In the genomic region with DNA sequence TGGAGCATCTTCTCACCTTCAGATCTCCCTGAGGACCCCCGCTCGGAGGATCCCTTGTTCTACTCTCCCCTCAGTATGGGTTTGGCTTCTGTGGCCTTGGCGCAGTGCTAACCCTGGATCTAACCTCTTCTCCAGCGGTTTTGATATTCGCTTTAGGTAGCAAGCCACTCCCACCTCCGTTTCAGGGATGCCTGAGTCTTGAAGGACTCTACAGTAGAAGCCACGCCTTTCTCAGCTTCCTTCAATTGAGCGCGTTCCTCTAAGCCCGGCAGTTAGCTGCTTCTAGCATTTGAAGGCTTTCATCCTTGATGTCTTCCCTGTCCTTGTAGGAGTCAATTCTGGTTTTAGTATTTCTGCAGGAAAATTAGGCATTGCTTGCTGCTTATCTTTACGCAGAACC, we compare ENCODE assay signal across 14 mouse cellular contexts. TPM values are rescaled to one million over a fixed set of nuclear protein-coding genes. Genes with fewer than 3 reads are reported as not detected.
DNase-seq lines count a peak whose midpoint lies in the region; ATAC-seq and TF ChIP-seq lines count a peak whose summit lies in the region.
"Had no signal": no experiment of that assay in that cellular context is flagged by ENCODE, and none has a peak within 500 bp of the region (broad histone marks: within the 10 kb centered on the region; RNA-seq: fewer than 3 reads in every experiment).

No protein-coding gene starts in this region.

- peaks cover 7% of the 10 kb centered on the region for H3K4me1 ChIP-seq in liver, postnatal 0 days (ENCODE audit: insufficient read depth)
- H3K4me1 ChIP-seq: midbrain, embryonic 15.5 days had no signal

- H3K36me3 ChIP-seq in liver, postnatal 0 days (replicated peaks; ENCODE audit: insufficient read depth, low read length) = no peaks in the 10 kb centered on the region
- H3K36me3 ChIP-seq: liver, embryonic 13.5 days; midbrain, embryonic 15.5 days had no signal

- 31% methylated on average over 11 of the region's 11 CpGs for WGBS in liver, postnatal 0 days (ENCODE audit: insufficient replicate concordance)

- no peak for TF ChIP-seq CTCF in liver, postnatal 0 days (IDR thresholded peaks at IDR 0.05; ENCODE audit: low read depth)

- no peak overlapping the region for H3K4me2 ChIP-seq in liver, postnatal 0 days (ENCODE audit: low read depth, low read length)
- H3K4me2 ChIP-seq: hindbrain, embryonic 14.5 days; liver, embryonic 13.5 days; midbrain, embryonic 15.5 days had no signal

- no peak for TF ChIP-seq EP300 in liver, postnatal 0 days (IDR thresholded peaks at IDR 0.05; ENCODE audit: low read depth)

- no peak overlapping the region for H3K4me3 ChIP-seq in liver, postnatal 0 days (ENCODE audit: low read depth, low read length)
- H3K4me3 ChIP-seq: heart, adult 2 months; liver, embryonic 13.5 days; midbrain, embryonic 15.5 days had no signal

- no peaks in the 10 kb centered on the region for H3K9me3 ChIP-seq in liver, postnatal 0 days (ENCODE audit: low read length)
- H3K9me3 ChIP-seq: liver, embryonic 13.5 days; midbrain, embryonic 15.5 days had no signal

- no peaks in the 10 kb centered on the region for H3K27me3 ChIP-seq in liver, postnatal 0 days (ENCODE audit: insufficient read depth, low read length)
- H3K27me3 ChIP-seq: midbrain, embryonic 15.5 days had no signal

- H3K27ac ChIP-seq in liver, postnatal 0 days (ENCODE audit: low read depth) = no peak overlapping the region
- H3K27ac ChIP-seq: heart, adult 2 months; hindbrain, embryonic 14.5 days; liver, embryonic 13.5 days; midbrain, embryonic 15.5 days had no signal

- intact Hi-C loops in left cerebral cortex, postnatal 36 days (cut with DNase I) = no loop called here

- no peak overlapping the region for H3K9ac ChIP-seq in liver, postnatal 0 days (replicated peaks)
- H3K9ac ChIP-seq: hindbrain, embryonic 14.5 days; liver, embryonic 13.5 days; midbrain, embryonic 15.5 days had no signal

- peak; percentile 48 for DNase-seq in heart, adult 11 months
- no peak for DNase-seq in heart, adult 18-20 months
- DNase-seq in B cell, adult 2 months = peak; percentile 3 to 12
- DNase-seq in embryo, embryonic 9.5 days (ENCODE audit: extremely low spot score) = peak; percentile 17
- peak; percentile 56 for DNase-seq in lung, postnatal 36 days
- DNase-seq in layer of hippocampus, adult 9-11 months = no peak
- no peak for DNase-seq in left cerebral cortex, postnatal 36 days (ENCODE audit: low spot score in 2 of 2)
- DNase-seq in liver, postnatal 0 days = no peak
- DNase-seq: cerebellum, postnatal 36 days; heart, adult 2 months; liver, embryonic 13.5 days had no signal

- ATAC-seq in liver, postnatal 0 days = no peak
- ATAC-seq: forebrain, embryonic 16.5 days; midbrain, embryonic 15.5 days had no signal

RNA-seq across cellular contexts. Expression of gene Cage1, which starts 40.2 kb away (rescaled TPM):
- 1 to 10 TPM; 2.3 to 2.4 TPM for total RNA-seq in heart, adult 18-20 months (2021)
- 1 to 10 TPM; 5.9 to 6.0 TPM for total RNA-seq in left cerebral cortex, postnatal 36 days (2021)
- polyA plus RNA-seq in liver, postnatal 0 days (2015; fragmentation: Nextera tagmentation; extraction: Ambion mirVana) = 0.69 and 0.76 TPM in 2 replicates

RNA-seq across cellular contexts. Expression of gene Riok1, which starts 40.3 kb away (rescaled TPM):
- total RNA-seq in heart, adult 18-20 months (2021) = 10 to 100 TPM in 1 of 2 experiments, 1 to 10 TPM in 1; 7.3 to 10.2 TPM
- 10 to 100 TPM; 22.9 to 32.0 TPM for total RNA-seq in left cerebral cortex, postnatal 36 days (2021)
- polyA plus RNA-seq in liver, postnatal 0 days (2015; fragmentation: Nextera tagmentation; extraction: Ambion mirVana) = 13.4 and 14.6 TPM in 2 replicates

Comparison
In these comparisons a context has a peak if more than half of its experiments do, and no peak if none do; other contexts are left out.
1. DNase-seq: peak in heart, adult 11 months (single experiment), B cell, adult 2 months (2 of 2), embryo, embryonic 9.5 days (single experiment) and lung, postnatal 36 days (single experiment); none in heart, adult 18-20 months (0 of 2), layer of hippocampus, adult 9-11 months (single experiment), left cerebral cortex, postnatal 36 days (0 of 2) and liver, postnatal 0 days (single experiment).